Mouse (Mus musculus) heart, adult 2 months (tissue): Measurements from ENCODE around the gene Fhit.

Experiments
- CTCF ChIP-seq: fragments of 200-600 bp; IDR thresholded peaks from 2 replicates; pipeline ENCODE4 v1.8.1; 2022; ENCODE audit warnings: antibody characterized with exemption, mild to moderate bottlenecking, moderate library complexity
- POLR2A ChIP-seq: fragments of 200-500 bp; IDR thresholded peaks from 2 replicates; pipeline ENCODE4 v1.6.1; 2011; ENCODE audit warnings: mild to moderate bottlenecking, low read depth, low read length, control low read depth; ENCODE audit not compliant: insufficient read depth

DNA sequence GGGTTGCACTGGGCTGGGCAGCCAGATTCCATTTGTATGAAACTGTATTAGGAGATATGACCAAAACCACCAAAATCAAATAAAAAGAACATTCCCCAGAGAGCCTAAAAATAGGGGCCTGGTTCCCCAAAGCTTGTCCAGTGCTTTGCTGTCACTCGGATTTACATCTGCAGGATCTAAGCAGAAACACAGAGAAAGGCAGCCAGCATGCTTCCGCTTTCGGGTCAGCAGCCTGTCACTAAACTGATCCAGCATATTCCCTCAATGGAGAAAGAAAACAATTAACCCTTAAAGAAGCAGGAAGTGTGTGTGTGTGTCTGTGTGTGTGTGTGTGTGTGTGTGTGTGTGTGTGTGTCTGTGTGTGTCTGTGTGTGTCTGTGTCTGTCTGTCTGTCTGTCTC lies 615.9 kb downstream of the Fhit start:
- TF ChIP-seq POLR2A = no peak
- TF ChIP-seq CTCF = no peak
